Mouse (Mus musculus): ENCODE measurements around the gene Ptprr.

Ptprr gene

GRCm38 (mm10) chr10:116199035-116199434, 181.0 kb downstream of the Ptprr start:
- no peak for DNase-seq

- no peak for DNase-seq
Observed at GRCm38 (mm10) chr10:116201542-116201941, 183.5 kb downstream of the Ptprr start.

GRCm38 (mm10) chr10:116205580-116206358, 187.8 kb downstream of the Ptprr start:
- DNase-seq, result no peak

- DNase-seq, result no peak
Observed at GRCm38 (mm10) chr10:116206449-116206848, 188.4 kb downstream of the Ptprr start.

GRCm38 (mm10) chr10:116207987-116208726, 190.1 kb downstream of the Ptprr start:
- no peak for DNase-seq

GRCm38 (mm10) chr10:116208727-116209115, 190.7 kb downstream of the Ptprr start:
- DNase-seq, result no peak

GRCm38 (mm10) chr10:116212127-116212526, 194.1 kb downstream of the Ptprr start:
- no peak for DNase-seq

- no peak for DNase-seq
Observed at GRCm38 (mm10) chr10:116220336-116221118, 202.5 kb downstream of the Ptprr start.

- DNase-seq, result no peak
Observed at GRCm38 (mm10) chr10:116235299-116235698, 217.3 kb downstream of the Ptprr start.

- no peak for DNase-seq
Observed at GRCm38 (mm10) chr10:116242200-116242599, 224.2 kb downstream of the Ptprr start.

- DNase-seq, result no peak
Observed at GRCm38 (mm10) chr10:116243373-116243772, 225.4 kb downstream of the Ptprr start.

- DNase-seq, result no peak
Observed at GRCm38 (mm10) chr10:116245632-116246031, 227.6 kb downstream of the Ptprr start.

- no peak for DNase-seq
Observed at GRCm38 (mm10) chr10:116252668-116253067, 234.7 kb downstream of the Ptprr start.

GRCm38 (mm10) chr10:116253972-116254371, 236.0 kb downstream of the Ptprr start:
- no peak for DNase-seq

GRCm38 (mm10) chr10:116259298-116259697, 241.3 kb downstream of the Ptprr start:
- no peak for DNase-seq

GRCm38 (mm10) chr10:116260658-116261433, 242.8 kb downstream of the Ptprr start:
- DNase-seq, result no peak

GRCm38 (mm10) chr10:116261559-116261958, 243.5 kb downstream of the Ptprr start:
- DNase-seq, result no peak

GRCm38 (mm10) chr10:116264521-116264920, 246.5 kb downstream of the Ptprr start:
- no peak for DNase-seq

- DNase-seq, result no peak
Observed at GRCm38 (mm10) chr10:116266561-116267433, 248.8 kb downstream of the Ptprr start.

GRCm38 (mm10) chr10:116267434-116267822, 249.4 kb downstream of the Ptprr start:
- DNase-seq, result no peak

GRCm38 (mm10) chr10:116268343-116268742, 250.3 kb downstream of the Ptprr start:
- DNase-seq, result no peak
